Mouse (Mus musculus) lung, embryonic 15.5 days (tissue): ENCODE results near the gene Slmap. TPM values are rescaled to one million over a fixed set of nuclear protein-coding genes. Genes with fewer than 3 reads are reported as not detected.
A peak's percentile ranks its signal among the peaks of the same experiment; 100 is the strongest.
"Not testable (repeated sequence)": the region's sequence is repeated elsewhere in the genome, so short reads cannot be mapped to it uniquely, and the experiment has no call there.

Experiments used
- ATAC-seq: fragments of 200-750 bp; cut with Nextera tagmentation; 2 replicates; pipeline ENCODE4 v1.8.0; 2017; ENCODE audit warnings: moderate number of reproducible peaks, borderline replicate concordance; ENCODE audit not compliant: low FRiP score, low TSS enrichment; ENCODE audit errors: extremely low read depth
- H3K27ac ChIP-seq: fragments of 300-500 bp; sonication (generic); 2 replicates; pipeline ENCODE4 v1.5.1; 2015; ENCODE audit warnings: moderate library complexity, mild to moderate bottlenecking, inconsistent platforms
- H3K27me3 ChIP-seq: fragments of 300-500 bp; sonication (generic); 2 replicates; pipeline ENCODE4 v1.6.1; 2015; ENCODE audit warnings: inconsistent platforms
- H3K36me3 ChIP-seq: fragments of 300-500 bp; sonication (generic); 2 replicates; pipeline ENCODE4 v1.6.1; 2015; ENCODE audit warnings: inconsistent platforms
- H3K4me1 ChIP-seq: fragments of 300-500 bp; sonication (generic); 2 replicates; pipeline ENCODE4 v1.6.1; 2015; ENCODE audit warnings: inconsistent platforms
- H3K4me2 ChIP-seq: fragments of 300-500 bp; sonication (generic); 2 replicates; pipeline ENCODE4 v1.6.1; 2015; ENCODE audit warnings: inconsistent platforms, mild to moderate bottlenecking, moderate library complexity
- H3K4me3 ChIP-seq: fragments of 300-500 bp; sonication (generic); 2 replicates; pipeline ENCODE4 v1.5.1; 2015; ENCODE audit warnings: mild to moderate bottlenecking, inconsistent platforms
- H3K9ac ChIP-seq: fragments of 300-500 bp; sonication (generic); 2 replicates; pipeline ENCODE4 v1.6.1; 2015; ENCODE audit warnings: inconsistent platforms
- H3K9me3 ChIP-seq: fragments of 300-500 bp; sonication (generic); 2 replicates; pipeline ENCODE4 v1.6.1; 2016; ENCODE audit warnings: inconsistent platforms
- WGBS: fragments of 180-500 bp; shearing (Covaris S2); methylation state at CpG from one replicate; pipeline ENCODE4 v1.1.7; 2015; 5-methylcytosine and 5-hydroxymethylcytosine counted together
- polyA plus RNA-seq: library from polyadenylated mRNA; unstranded; fragments of >200 nt; fragmentation: Nextera tagmentation; extraction: Ambion mirVana; gene quantifications from 2 replicates; pipeline ENCODE4 v1.2.1, GENCODE M21; 2015

The Slmap gene
- polyA plus RNA-seq, 1 experiment from 2014 or later, result 26.4 TPM

DNA sequence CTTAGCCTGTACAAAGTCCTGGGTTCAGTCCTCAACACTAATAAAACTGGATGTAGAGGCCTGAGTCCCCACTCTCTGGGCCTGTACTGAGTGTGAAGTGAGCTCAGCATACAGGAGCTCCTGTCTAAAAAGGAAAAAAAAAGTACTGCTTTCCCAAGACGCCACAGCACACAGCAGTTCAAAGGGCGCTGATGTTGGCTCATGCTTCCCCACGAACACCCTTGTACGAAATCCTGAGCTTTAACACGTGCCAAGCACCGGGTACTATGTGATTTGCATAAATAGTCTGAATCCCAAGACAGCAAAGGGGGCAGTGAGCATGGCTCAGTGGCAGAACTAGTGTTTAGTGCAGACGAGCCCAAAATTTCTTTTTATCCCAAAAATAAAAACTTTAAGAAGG is 4.4 kb downstream of the Slmap start:
- Histone ChIP-seq H3K36me3 (no peaks in the 10 kb centered on the region), H3K4me3 (no peak overlapping the region), H3K27me3 (no peaks in the 10 kb centered on the region), H3K27ac (no peak overlapping the region), H3K9me3 (no peaks in the 10 kb centered on the region), H3K4me2 (no peak overlapping the region), H3K4me1 (peaks cover 36% of the 10 kb centered on the region), H3K9ac (no peak overlapping the region)
- no peak for ATAC-seq
- WGBS, result 52% methylated on average over 7 of the region's 7 CpGs

DNA sequence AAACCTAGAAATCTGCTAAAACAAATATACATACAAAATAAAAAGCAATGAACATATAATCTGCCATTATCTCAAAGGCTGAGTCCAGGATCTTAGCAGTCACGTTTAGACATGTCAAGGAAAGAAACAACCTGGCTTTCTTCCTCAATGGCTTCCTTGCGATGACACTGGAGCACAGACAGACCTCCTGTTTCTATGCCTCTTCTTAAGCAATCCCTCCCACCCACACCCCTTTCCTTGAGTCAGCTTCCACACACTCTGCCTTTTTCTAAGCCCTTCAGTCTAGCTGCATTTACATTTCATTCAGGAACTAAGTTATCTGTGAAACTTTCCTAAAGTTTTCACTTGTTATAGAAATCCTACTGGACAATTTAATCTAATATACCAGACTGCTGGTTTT is 6.4 kb downstream of the Slmap start:
- Histone ChIP-seq H3K4me2 (no peak overlapping the region), H3K9ac (no peak overlapping the region), H3K27me3 (no peaks in the 10 kb centered on the region), H3K27ac (no peak overlapping the region), H3K4me3 (no peak overlapping the region), H3K4me1 (peaks cover 29% of the 10 kb centered on the region), H3K9me3 (no peaks in the 10 kb centered on the region), H3K36me3 (0 out of 2 replicates have a peak, but pooled peaks cover 4% of the 10 kb centered on the region)
- 67% methylated on average over 2 of the region's 2 CpGs for WGBS
- no peak for ATAC-seq

DNA sequence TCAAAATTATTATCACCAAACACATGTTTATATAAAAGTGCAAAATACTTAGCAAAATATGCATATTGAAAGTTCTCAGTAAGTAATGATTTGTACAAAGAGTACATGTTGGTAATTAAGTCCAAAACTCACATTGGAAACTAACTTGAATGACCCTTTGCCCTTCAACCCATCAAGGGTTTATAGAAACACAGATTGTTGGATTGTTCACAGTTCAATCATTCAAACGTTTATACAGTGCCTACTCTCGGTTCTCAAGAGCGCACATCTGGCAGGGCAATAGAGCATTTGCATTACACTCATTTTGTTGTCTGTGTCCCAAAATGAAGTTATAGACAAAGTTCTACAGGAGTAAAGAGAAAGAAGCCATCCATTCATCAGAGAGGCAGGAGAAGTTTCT is 8.8 kb downstream of the Slmap start:
- no peak for ATAC-seq
- H3K4me2 ChIP-seq, result no peak overlapping the region
- H3K4me3 ChIP-seq, result no peak overlapping the region
- peaks cover 16% of the 10 kb centered on the region for H3K4me1 ChIP-seq
- no peak overlapping the region for H3K27ac ChIP-seq
- 0 out of 2 replicates have a peak, but pooled peaks cover 4% of the 10 kb centered on the region for H3K36me3 ChIP-seq
- H3K9ac ChIP-seq, result no peak overlapping the region
- 38% methylated on average over 3 of the region's 3 CpGs for WGBS
- no peaks in the 10 kb centered on the region for H3K9me3 ChIP-seq
- H3K27me3 ChIP-seq, result no peaks in the 10 kb centered on the region

DNA sequence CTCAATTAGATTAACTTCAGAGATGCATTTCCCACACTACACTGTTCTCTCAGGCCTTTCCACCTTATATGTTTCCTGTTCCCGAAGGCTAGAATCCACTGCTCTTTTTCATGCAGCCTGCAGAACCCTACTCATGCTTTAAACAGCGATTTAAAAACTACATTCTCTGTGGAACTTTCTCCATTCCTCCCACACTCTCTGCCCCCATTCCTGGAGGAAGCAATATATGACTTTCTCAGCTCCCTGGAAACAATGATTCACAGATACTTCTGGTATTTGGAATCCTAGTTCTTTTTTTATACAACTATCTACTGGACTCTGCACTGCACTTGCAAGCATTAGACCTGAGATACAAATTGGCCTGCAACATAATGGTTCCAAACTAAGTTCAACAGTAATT is 11.6 kb downstream of the Slmap start:
- no peak overlapping the region for H3K4me2 ChIP-seq
- 70% methylated on average over 2 of the region's 2 CpGs for WGBS
- peaks cover 4% of the 10 kb centered on the region; the same call in 1 of the 2 replicates for H3K4me1 ChIP-seq
- ATAC-seq, result no peak
- no peaks in the 10 kb centered on the region for H3K27me3 ChIP-seq
- no peak overlapping the region for H3K4me3 ChIP-seq
- 0 out of 2 replicates have a peak, but pooled peaks cover 4% of the 10 kb centered on the region for H3K36me3 ChIP-seq
- H3K9ac ChIP-seq, result no peak overlapping the region
- no peaks in the 10 kb centered on the region for H3K9me3 ChIP-seq
- H3K27ac ChIP-seq, result no peak overlapping the region

DNA sequence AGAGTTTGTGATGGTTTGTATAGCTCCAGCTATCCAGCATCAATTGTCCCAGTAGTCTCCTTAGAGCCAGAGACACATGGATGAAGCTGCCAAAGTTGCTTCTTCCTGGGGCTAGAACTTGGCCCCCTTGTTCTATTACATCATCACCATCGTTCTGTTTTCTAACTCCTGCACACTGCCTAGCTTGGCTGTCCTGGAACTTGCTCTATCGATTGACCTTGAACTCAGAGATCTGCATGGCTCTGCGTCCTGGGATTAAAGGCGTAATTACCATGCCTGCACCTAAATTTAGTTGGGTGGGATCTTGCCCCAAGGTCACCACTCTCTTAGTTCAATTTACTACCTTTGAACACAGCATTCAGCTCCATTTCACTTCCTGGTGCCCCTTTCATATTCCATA is 14.9 kb downstream of the Slmap start:
- Histone ChIP-seq H3K4me1 (no peaks in the 10 kb centered on the region), H3K27me3 (no peaks in the 10 kb centered on the region), H3K9me3 (no peaks in the 10 kb centered on the region), H3K27ac (no peak overlapping the region), H3K4me2 (no peak overlapping the region), H3K36me3 (0 out of 2 replicates have a peak, but pooled peaks cover 4% of the 10 kb centered on the region), H3K4me3 (no peak overlapping the region), H3K9ac (no peak overlapping the region)
- ATAC-seq, result no peak
- WGBS, result 90% methylated on average over 4 of the region's 4 CpGs

DNA sequence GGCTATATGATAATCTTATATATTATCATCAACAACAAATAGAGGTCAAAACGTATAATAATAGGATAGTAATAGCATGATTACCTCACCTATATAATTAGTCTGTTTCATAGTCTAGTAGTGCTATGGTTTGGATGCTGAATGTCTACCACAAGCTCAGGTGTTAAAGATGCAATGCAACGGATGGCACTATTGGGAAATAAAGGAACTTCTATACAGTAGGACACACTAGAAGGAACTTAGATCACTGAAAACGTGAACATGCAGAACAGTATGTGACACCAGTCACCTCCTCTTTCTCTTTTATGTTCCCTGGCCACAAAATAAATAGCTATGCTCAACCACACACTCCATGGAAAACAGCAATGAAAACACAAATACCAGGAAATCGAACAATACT is 16.9 kb downstream of the Slmap start:
- Histone ChIP-seq H3K27me3 (no peaks in the 10 kb centered on the region), H3K4me3 (no peak overlapping the region), H3K36me3 (no peaks in the 10 kb centered on the region), H3K4me2 (no peak overlapping the region), H3K4me1 (no peaks in the 10 kb centered on the region), H3K9ac (no peak overlapping the region), H3K27ac (no peak overlapping the region), H3K9me3 (no peaks in the 10 kb centered on the region)
- no peak for ATAC-seq
- 86% methylated on average over 4 of the region's 4 CpGs for WGBS

DNA sequence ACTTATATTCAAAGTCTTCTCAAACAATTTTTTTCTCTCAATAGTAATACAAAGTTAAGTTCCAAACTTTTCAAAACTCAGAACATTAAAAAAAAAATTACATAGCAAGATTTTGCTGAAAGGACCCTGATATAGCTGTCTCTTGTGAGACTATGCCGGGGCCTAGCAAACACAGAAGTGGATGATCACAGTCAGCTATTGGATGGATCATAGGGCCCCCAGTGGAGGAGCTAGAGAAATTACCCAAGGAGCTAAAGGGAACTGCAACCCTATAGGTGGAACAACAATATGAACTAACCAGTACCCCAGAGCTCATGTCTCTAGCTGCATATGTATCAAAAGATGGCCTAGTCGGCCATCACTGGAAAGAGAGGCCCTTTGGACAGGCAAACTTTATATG is 18.5 kb downstream of the Slmap start:
- WGBS, result 59% methylated on average over 2 of the region's 2 CpGs
- H3K4me2 ChIP-seq, H3K36me3 ChIP-seq, H3K4me1 ChIP-seq, H3K9me3 ChIP-seq, ATAC-seq, H3K27me3 ChIP-seq, H3K4me3 ChIP-seq, H3K9ac ChIP-seq: not testable (repeated sequence)
- H3K27ac ChIP-seq, result 0 out of 2 replicates have a peak overlapping the region, but pooled peaks have one; percentile 37

DNA sequence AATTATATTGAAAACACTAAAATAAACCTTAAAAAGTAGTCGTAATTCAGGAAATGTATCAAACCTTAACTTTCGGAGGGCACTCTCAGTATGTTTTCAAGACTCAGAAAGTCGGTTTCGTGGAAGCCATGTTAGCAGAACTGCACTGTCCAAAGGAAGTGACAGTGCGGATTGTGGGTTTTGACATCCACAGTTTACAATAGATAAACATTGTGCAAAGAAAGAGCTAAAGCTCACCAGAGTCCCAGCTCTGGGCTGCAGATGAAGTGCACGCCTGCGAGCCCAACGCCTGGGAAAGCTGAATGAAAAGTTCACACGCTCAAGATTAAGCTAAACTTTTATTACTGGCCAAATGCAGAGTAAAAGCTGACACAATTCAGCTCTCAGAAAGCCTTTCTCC is 18.9 kb downstream of the Slmap start:
- no peaks in the 10 kb centered on the region for H3K27me3 ChIP-seq
- no peak overlapping the region for H3K4me3 ChIP-seq
- no peak overlapping the region for H3K9ac ChIP-seq
- 38% methylated on average over 9 of the region's 9 CpGs for WGBS
- no peaks in the 10 kb centered on the region for H3K9me3 ChIP-seq
- H3K4me2 ChIP-seq, result no peak overlapping the region
- ATAC-seq, result no peak
- H3K27ac ChIP-seq, result 0 out of 2 replicates have a peak overlapping the region, but pooled peaks have one; percentile 37
- no peaks in the 10 kb centered on the region for H3K36me3 ChIP-seq
- H3K4me1 ChIP-seq, result no peaks in the 10 kb centered on the region

DNA sequence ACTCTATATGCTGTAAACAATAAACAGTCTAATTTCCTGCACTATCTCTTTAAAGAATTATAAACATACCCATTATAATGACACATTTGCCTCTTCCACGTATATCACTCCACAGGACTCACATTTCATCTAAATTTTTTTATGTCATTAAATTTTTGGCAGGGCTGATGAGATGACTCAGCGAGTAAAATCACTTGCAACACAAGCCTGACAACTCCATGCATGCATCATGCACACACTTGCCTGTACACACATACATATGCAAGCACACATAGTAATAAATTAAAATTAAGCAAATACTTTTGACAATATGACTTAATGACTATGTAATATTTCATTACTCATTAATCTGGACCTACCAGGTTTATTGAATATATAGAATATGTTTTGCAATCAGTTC is 24.2 kb downstream of the Slmap start:
- Histone ChIP-seq H3K36me3 (no peaks in the 10 kb centered on the region), H3K27me3 (no peaks in the 10 kb centered on the region), H3K9ac (no peak overlapping the region), H3K4me1 (0 out of 2 replicates have a peak, but pooled peaks cover 6% of the 10 kb centered on the region), H3K4me2 (no peak overlapping the region), H3K9me3 (no peaks in the 10 kb centered on the region), H3K27ac (no peak overlapping the region), H3K4me3 (no peak overlapping the region)
- 58% methylated on average over 2 of the region's 2 CpGs for WGBS
- no peak for ATAC-seq

DNA sequence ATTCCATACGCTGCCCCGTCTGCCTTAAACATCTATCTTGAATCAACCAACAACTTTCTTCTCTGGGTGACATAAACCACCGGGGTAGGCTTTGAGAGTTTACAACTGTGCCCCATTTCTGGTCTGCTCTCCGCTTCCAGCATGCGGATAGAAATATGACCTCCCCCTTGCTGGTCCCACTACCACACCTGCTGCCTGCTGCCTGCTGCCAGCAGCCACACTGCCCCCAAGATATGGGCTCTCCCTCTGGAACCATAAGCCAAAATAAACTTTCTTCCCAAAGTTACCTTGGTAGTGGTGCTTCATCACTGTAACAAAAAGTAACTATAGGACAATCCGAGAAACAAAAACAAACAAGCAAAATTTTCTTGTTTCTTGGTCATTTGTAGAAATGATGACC is 26.6 kb downstream of the Slmap start:
- Histone ChIP-seq H3K9me3 (no peaks in the 10 kb centered on the region), H3K4me2 (no peak overlapping the region), H3K27ac (no peak overlapping the region), H3K36me3 (no peaks in the 10 kb centered on the region), H3K4me3 (no peak overlapping the region), H3K27me3 (no peaks in the 10 kb centered on the region), H3K9ac (no peak overlapping the region), H3K4me1 (0 out of 2 replicates have a peak, but pooled peaks cover 10% of the 10 kb centered on the region)
- WGBS, result 76% methylated on average over 6 of the region's 6 CpGs
- no peak for ATAC-seq

DNA sequence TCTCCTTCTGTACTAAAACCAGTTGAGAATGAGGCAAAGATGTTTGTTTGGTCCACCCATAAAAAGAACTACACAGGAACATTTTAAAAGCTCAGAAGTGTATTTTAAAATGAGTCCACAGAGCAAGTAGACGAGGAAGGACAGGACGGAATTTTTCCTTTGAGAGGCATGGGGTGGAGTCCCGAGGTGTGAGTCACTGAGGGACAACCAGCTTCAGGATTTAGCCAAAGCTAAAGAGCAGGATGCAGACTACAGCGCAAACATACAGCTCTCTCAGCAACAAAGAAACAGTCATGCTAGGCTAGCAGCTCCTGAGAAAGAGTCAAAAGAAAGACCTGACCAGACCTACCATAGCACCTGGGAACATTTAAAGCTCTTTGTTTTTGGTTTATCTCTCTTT is 27.4 kb downstream of the Slmap start:
- H3K4me3 ChIP-seq, result no peak overlapping the region
- no peaks in the 10 kb centered on the region for H3K9me3 ChIP-seq
- no peak overlapping the region for H3K4me2 ChIP-seq
- H3K9ac ChIP-seq, result no peak overlapping the region
- H3K4me1 ChIP-seq, result 0 out of 2 replicates have a peak, but pooled peaks cover 10% of the 10 kb centered on the region
- WGBS, result 53% methylated on average over 4 of the region's 4 CpGs
- H3K36me3 ChIP-seq, result no peaks in the 10 kb centered on the region
- ATAC-seq, result no peak
- H3K27me3 ChIP-seq, result no peaks in the 10 kb centered on the region
- no peak overlapping the region for H3K27ac ChIP-seq

DNA sequence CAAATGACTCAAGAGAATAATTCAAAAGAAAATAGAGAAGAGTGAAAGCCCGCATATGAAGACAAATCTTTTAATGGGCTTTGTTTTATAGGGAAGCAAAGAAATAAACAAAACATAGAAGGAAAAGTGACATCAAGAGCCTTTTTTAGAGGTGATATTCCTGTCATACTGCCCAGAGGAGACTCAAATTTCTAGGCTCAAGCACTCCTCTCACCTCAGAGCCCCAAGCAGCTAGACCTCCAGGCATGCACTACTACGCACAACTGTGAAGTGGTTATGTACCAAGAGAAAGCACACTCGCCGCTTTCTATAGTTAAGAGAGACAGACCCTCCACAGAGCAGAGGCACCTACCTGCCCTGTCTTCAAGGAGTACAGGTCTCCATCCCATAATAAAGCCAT is 30.2 kb downstream of the Slmap start:
- H3K9ac ChIP-seq, result no peak overlapping the region
- no peaks in the 10 kb centered on the region for H3K9me3 ChIP-seq
- H3K4me3 ChIP-seq, result no peak overlapping the region
- H3K4me2 ChIP-seq, result no peak overlapping the region
- H3K4me1 ChIP-seq, result 0 out of 2 replicates have a peak, but pooled peaks cover 10% of the 10 kb centered on the region
- no peak overlapping the region for H3K27ac ChIP-seq
- ATAC-seq, result no peak
- no peaks in the 10 kb centered on the region for H3K36me3 ChIP-seq
- 79% methylated on average over 4 of the region's 4 CpGs for WGBS
- no peaks in the 10 kb centered on the region for H3K27me3 ChIP-seq
